Mouse (Mus musculus) urinary bladder, postnatal 4 days (tissue): ENCODE results near the gene Mrpl38.

Source experiments
- DNase-seq, 2 experiments: peaks; one replicate each; pipeline ENCODE4 v3.0.0; 2021 to 2022; ENCODE audit warnings: low spot score in 2 of 2

The Mrpl38 gene

DNA sequence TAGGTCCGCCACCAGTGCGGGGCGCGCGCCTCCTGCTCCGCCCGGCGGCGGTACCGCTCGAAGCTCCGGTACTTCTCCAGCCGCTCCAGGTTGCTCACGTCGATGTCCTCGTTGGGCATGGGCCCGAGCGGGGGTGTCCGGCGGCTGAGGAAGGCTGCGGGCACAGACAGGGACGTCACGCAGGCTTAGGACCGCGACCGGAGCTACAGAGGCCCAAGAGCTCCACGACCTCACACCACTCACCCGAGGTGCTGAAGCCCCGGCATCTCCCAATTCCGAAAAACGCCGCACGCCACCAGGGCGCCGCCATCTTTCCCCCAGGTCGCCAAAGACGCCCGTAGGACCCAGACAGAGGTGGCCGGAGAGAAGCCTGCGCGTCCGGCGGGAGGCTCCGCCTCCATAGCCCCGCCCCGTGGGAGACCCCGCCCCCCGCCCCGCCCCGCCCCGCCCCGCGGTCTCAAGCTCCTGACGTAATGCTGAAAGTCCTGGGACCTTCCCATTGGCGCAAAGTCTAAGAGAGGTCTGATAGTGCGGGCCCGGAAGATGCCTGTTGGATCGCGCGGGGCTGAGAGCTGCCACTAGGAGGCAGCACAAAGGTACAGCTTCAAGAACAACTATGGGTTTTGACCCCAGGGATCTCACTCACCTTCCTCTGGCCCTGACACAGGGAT is at the start of gene Mrpl38:
TSS of gene Mrpl38 (minus strand) at position 401 of the 671 bp plus-strand sequence.
- peak; percentile 83 to 85 for DNase-seq

- no peak for DNase-seq
Observed at GRCm38 (mm10) chr11:116187226-116187930, 48.7 kb upstream of the Mrpl38 start.

DNA sequence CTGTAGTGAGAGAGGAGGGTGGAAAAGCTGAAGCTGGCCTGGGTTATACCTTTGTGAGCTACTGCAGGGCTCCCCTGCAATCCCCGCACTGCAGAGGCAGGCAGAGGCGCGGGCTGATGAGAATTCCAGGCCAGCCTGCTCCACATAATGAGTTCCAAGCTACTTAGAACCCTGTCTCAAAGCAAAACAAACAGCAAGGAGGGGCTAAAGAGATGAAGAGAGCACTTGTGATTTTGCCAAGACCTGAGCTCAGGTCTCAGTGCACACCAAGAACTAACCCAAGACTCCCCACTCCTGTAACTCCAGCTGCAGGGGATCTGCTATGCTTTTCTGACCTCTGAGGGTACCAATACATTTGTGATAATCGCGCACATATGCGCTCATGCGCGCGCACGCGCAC is 47.7 kb upstream of the Mrpl38 start:
- DNase-seq, result no peak

DNA sequence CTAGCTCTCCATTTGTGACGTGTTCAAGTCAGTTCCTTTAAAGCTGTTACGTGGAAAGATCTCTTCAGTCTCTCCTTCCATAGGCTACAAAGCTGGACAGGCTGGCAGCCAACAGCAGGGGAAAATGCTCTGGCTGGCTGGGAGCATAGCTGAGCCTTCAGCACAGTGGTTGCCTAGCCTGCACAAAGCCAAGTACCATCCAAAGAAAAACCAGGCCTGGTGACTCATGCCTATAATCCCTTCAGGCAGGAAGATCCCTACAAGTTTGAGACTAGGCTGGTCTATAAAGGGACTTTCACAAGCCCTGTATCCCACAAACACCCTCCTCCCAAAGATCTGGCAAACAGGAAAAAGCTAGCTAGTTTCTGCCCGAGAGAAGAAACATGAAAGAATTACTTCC is 47.2 kb upstream of the Mrpl38 start:
- DNase-seq, result no peak

- DNase-seq, result no peak
Observed at GRCm38 (mm10) chr11:116178411-116179121, 39.9 kb upstream of the Mrpl38 start.

- no peak for DNase-seq
Observed at GRCm38 (mm10) chr11:116176010-116176409, 37.3 kb upstream of the Mrpl38 start.

DNA sequence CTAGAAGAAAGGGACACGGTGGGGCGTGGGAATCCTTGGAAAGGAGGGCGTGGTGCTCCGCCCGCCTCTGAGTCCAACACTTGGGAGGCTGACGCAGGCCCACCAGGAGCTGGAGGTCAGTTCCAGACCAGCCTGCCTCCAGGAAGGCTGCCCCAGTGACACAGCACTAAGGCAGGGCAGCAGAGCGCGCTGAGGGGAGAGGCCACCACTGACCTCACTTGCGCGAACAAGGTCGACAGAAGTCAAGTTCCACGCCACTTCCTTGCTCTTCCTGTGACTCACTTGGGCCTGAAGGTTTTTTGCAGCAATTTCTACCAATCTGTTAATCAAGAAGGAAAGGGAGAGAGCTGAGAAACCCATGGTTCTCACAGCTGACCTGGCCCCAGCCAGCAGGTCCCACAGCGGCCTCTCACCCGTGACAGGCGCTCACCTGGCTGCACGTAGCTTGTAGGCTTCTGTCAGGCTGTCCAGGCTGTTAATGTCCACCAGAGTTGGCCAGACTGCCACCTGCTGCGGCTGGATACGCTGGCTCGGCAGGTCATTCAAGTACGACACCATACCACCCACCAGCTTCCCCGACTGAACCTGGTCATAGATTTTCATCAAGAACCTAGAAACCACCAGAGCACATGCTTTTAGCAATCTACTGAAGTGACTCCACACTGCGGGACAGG is 36.2 kb upstream of the Mrpl38 start:
- DNase-seq, result no peak

DNA sequence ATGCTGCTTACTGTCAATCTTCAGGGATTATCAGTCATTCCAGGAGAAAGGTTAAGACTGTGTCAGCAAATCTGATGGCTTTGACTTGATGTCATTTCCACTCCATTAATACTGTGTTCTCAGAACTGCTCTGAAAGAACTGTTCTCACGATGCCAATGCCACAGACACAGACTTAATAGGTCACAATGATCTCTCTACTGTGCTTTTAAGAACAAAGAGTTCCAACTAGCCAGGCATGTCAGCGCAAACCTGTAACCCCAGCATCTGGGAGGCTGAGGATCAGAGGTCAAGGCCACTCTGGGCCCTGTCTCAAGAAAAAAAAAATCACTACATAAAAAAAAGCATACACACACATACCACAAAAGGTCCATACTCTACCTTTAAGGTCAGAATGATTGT is 33.3 kb upstream of the Mrpl38 start:
- no peak for DNase-seq

DNA sequence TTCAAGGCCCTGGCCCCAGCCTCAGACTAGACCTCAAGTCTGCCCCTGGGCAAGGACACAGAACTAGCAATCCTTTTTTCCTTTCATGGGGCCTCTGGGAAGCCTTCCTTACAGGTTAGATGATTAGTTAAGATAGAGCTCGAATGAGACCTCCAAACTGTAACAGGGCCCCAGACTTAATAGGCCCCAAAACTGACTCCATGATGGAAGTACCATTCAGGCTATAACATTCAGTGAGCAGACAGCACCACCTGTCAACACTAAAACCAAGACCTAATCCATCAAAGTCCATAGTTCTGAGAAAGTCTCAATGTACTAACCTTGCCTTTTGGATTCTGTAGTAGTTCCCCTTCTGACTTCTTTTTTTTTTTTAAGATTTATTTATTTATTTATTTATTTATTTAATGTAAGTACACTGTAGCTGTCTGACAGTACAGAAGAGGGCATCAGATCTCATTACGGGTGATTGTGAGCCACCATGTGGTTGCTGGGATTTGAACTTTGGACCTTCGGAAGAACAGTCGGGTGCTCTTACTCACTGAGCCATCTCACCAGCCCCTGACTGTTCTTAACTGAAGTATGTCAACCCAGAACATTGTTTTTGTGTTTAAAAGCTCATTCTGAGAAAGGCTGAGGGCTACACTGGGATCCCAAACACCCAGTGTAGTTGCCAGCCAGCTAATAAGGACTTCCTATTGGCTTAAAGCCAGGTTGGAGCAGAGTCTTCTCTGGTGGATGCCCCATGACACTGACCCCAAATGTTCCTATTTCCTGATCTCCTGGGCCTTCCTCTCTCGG is 31.5 kb upstream of the Mrpl38 start:
- no peak for DNase-seq

GRCm38 (mm10) chr11:116169214-116169613 is 30.5 kb upstream of the Mrpl38 start:
- no peak for DNase-seq

GRCm38 (mm10) chr11:116167884-116168439 is 29.3 kb upstream of the Mrpl38 start, which contains the start of gene Fbf1:
Fbf1 (minus strand) TSS chr11:116168166.
- DNase-seq, result peak; percentile 90 to 94

- DNase-seq, result no peak
Observed at GRCm38 (mm10) chr11:116167232-116167631, 28.6 kb upstream of the Mrpl38 start.

GRCm38 (mm10) chr11:116163002-116163401 is 24.3 kb upstream of the Mrpl38 start:
- no peak for DNase-seq

DNA sequence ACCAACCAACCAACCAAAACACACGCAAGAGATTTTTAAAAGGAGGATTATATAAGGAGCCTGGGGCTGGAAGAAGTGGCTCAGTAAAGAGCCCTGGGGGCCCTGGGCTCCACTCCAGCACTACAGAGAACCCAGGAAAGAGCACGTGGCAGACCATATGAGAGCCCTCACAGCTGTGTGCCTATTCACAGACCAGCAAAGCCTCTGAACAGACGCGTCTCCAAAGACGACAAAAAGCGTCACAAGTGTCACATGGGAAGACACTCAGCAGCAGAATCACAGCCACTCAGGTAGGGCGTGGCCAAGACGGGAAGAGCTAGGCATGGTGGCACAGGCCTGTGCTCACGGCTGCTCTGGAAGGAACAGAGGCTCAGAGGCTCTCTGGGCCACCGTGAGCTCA is 23.5 kb upstream of the Mrpl38 start:
- no peak for DNase-seq

DNA sequence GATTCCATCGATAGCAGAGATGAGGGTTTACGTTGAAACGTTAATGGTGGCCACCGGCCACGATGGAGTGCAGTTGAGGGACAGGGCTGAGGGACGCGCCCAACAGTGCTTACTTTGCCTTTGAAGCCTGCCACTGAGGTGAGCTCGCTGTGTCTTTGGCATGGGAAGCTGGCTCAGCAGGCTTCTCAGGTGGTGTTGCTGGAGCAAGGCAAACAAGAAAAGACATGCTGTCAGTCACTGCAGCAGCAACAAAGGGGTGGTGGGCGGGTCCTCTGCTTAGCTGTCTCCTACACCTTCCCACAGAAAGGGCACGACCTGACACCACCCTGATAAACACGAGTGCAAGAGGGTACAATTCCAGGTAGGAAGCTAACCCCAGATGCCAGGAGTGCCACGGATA is 22.6 kb upstream of the Mrpl38 start:
- DNase-seq, result no peak

- no peak for DNase-seq
Observed at GRCm38 (mm10) chr11:116150960-116151359, 12.3 kb upstream of the Mrpl38 start.

DNA sequence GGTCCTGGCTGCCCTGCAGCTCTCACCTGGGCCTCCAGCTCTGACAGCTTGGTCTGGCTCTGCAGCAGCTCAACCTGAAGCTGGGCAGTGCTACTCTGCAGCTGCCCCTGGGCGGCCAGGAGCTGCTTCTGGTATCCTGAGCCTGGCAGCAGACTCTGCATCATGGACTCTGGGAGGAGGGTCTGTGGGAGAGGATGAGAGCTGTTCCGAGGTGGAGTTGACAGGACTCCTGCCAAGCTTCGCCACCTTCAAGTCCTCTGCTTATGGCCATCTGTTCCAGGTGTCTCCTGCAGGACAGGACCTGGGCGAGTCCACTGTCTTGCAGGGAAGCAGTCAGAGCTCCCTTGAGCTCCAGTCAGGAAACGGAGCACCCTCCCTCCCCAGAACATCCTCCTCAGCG is 10.7 kb upstream of the Mrpl38 start:
- no peak for DNase-seq

- DNase-seq, result no peak
Observed at GRCm38 (mm10) chr11:116148761-116149221, 10.1 kb upstream of the Mrpl38 start.

GRCm38 (mm10) chr11:116146294-116146985 is 7.8 kb upstream of the Mrpl38 start:
- DNase-seq, result no peak
